Mouse (Mus musculus): ENCODE results near the gene Sh3bp1.
A peak's percentile ranks its signal among the peaks of the same experiment; 100 is the strongest.

The Sh3bp1 gene

DNA sequence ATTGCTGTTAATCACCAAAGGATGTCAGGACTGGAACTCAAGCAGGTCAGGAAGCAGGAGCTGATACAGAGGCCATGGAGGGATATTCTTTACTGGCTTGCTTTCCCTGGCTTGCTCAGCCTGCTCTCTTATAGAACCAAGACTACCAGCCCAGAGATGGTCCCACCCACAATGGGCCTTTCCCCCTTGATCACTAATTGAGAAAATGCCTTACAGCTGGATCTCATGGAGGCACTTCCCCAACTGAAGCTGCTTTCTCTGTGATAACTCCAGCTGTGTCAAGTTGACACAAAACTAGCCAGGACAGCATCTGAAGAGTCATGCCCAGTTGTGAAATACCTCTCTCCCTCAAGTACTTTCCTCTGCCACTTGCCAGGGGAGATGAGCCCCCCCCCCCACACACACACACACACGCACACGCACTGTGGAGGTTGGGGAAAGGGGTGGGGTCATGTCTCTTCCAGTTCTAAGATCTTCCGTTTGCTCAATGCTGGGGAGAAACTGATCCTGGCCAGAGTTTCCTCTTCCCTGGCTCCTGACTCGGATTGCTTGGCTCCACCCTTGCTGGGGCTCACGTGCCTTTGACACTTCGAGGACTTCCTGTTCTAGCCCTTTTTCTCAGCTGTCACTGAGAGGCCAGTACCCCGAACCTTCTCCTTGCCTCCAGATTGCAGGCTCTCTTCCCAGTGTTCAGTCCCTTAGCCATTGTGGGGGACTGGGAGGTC lies 20.6 kb upstream of the Sh3bp1 start:
- DNase-seq = peak in 1 of 2 experiments; percentile 27

DNA sequence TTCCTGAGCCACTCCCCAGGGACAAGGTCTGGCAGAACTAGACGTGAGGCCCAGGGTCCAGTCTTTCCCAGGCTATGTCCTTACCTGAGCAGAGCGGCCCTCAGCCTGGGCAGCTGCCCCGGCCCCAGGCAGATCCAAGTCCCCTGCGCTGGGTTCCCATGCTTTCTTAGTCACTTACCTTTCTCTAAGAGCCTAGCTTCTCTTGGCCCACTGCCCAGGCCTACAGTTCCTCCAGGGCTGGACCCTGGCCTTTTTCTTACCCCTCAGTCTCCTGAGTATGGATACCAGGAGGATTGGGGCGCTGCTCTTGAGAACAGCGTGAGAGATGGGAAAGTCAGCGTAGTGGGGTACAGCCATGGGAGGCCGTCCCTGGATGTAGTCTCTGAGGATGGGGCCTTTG lies 19.1 kb upstream of the Sh3bp1 start:
- DNase-seq = peak in 1 of 2 experiments; percentile 39

DNA sequence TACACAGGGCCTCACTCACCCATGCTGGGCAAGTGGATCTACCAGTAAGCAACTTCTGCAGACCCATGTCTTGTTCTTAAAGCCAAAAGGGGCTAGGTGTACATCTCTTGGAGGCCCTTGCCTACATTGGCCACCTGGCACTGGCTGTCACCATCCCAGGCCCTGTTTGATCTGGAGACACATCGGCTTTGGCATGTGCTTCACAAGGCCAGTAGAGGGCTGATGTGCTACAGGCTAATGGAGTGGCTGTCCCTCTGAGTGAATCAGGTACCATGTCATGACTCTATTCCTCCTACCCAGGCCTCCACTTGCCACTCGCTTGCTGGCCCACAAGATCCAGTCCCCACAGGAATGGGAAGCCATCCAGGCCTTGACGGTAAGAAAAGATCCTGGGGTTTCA lies 17.7 kb upstream of the Sh3bp1 start:
- no peak for DNase-seq

DNA sequence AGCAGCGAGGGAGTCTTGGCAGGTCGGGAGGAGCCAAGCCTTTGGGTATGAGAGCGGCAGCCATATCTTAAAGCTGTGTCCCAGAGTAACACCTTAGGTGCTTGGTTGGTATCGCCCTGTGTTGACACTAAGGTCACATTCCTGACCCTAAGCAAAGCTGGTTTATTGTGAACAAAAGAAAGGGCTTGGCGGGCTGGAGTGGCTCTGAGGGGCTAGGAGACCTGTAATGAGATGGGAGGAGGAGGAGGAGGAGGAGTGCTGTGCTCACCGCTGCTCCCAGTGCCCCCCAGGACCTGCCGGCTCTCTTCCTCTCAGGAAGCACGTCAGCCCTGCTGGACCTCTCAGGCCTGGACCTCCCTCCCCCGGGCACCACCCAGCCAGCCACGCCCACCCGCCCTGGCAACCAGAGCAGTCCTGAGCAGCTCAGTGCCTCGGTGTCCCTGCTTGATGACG lies 10.1 kb upstream of the Sh3bp1 start:
- DNase-seq = no peak

DNA sequence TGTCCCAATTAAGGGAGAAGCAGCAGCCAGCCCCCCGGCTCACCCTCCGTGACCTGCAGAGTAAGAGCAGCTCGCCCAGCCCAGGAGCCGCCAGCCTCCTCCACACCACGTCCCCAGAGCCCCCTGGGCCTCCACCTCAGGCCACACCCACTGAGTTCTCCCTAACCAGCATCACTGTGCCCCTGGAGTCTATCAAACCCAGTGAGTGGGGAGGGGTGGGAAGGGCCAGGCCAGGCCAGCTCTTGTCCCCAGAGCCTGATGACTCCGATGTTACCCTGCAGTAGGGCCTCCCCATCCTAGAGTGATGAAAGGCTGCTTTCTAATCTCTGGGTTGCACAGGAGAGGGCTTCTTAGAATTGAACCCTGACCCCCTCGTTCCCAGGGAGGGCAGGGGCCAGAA lies 7.1 kb upstream of the Sh3bp1 start:
- DNase-seq = no peak

DNA sequence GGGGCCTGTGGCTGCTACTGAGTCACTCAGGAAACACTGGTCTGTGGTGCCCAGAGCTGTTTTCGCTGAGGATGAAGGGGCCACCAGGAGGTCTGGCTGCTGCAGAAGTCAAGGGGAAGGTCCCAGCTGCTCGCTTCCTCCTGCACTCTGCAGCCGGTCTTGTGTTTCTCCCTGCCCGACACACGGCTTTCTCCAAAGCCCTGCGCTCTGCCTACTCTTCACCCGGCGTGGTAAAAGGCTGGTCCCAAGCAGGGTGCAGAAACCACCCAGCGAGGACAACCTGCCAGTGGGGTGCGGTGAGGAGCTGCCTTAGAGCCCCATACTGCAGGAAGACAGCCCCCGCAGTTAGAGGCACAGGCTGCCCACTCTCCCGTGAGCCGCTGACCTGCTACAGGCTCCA lies 4.8 kb upstream of the Sh3bp1 start:
- DNase-seq = no peak

DNA sequence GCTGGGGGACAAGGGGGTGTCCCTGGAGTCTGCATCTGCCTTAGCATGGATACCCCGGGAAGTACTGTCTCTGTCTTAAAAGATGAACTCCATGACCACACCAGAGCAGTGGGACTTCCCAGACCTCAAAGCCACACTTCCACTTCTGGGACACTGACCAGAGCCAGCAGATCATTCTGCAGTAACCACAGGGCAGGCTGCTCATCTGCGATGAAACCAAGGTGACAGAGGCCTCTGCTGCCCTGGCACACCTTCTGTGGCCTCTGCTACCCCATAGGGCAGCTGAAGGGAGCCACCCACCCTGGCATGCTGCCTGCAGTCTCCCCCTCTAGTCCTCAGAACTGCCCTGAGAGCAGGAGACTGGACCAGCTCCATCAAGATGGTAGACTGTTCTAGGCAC lies 3.8 kb upstream of the Sh3bp1 start:
- DNase-seq = no peak

DNA sequence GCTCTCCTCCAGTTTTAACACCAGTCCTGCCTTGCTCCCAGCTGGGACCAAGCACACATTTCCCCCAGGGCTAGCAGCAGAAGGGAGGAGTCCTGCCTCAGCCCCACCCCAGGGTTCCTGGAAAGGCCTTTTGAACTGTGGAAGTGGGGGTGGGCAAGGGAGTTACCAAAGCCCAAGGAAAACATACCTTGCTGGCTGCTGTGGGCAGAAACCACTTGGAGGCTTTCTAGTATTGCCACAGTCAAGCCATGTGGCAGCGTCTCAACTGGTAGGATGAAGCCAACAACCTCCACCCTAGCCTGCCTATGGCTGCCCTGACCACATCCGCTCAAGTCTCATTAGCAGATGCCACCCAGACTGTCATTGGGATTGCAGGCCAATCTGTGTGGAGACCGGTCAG lies 3.4 kb upstream of the Sh3bp1 start:
- DNase-seq = no peak

DNA sequence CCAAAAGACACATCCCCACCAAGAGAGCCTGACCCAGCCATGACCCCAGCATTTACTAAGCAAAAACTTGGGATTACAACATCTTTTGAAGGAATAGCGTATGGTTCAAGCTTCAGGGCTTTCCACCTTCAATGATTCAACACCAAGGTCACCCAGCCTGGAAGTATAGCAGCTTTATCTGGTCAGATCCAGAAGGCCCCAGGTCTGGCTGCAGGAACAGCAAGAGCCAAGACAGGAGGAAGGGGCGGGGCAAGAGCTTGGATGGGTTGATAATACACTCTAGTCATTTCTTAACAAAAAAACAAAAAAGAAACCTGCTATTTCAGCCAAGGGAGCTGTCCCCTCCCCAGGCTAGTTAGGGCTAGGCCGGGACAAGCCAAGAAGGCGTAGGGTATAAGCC lies 2.1 kb upstream of the Sh3bp1 start:
- no peak for DNase-seq

DNA sequence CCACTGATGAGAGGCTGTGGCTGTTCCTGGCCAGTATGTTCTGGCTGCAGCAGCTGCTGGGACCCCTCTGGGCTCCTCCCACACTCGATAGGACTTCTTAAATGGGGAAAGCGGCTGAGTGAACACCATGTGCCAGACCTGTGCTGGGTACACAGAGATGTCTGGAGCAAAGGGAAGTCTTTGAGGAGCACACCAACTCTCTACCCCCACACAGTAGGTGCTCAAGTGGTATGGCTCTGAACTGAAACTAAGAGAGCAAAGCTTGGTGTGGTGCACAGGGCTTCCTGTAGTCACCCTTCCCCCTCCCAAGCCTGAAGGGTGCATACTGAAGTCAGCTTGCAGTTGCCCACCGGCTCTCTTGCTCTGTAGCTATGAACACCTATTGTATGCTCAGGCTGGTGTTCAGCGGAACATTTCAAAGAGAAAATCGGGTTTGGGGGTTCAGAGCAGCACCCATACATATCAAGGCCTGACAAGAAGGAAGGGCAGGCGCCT lies 1.0 kb upstream of the Sh3bp1 start:
- DNase-seq = no peak

DNA sequence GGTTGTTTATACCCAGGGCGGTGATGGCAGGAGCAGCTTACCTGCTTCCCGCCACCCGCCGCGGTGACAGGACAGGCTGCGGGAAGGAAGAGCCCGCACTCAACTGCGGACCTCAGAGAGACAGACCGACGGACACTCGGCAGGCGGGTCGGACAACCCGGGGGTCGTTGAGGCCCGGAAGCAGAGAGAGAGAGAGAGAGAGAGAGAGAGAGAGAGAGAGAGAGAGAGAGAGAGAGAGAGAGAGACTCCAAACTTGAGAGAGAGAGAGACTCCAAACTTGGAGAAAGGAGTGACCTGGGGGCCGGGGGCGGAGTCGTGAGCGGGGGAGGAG lies 194 bp upstream of the Sh3bp1 start, which contains the start of gene Gm49510:
Gm49510 (plus strand) TSS at position 259 of the 331 bp plus-strand sequence.
- DNase-seq = no peak

DNA sequence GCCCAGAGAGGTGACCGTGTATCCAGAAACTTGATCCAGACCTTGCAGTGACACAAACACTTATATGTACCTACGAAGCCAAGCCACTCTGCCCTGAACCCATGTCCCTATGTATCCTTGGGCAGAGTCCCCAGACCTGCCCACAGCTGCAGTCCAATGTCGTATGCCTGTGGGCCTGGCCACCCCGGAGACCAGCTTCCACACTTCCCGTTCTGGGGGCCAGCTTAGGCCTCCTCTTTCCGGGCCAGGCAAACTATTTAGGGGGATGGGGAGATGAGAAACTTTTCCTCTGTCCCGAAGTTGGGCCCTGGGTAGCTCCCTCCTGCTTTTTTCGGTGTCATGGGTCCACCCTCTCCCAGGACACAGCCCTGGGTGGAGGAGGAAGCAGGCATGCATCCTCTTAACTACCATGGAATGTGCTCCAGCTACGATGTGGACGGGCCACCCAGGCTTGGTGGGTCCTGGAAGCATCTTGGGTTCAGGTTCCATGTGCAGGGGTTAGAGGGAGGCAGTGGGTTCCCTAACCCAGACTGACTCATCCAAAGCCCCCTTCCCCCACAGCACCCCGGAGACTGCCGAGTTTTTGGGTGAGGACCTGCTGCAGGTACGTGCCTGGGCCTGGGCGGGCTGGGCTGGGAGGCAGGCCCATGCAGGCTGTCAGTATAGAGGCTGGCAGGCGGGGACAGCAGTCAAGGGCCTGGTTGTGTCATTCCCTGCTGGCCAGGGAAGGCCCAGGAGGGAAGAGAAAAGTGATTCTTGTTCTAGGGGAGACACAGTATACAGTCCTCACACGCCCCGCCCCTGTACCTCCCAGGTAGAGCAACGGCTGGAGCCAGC lies 1.2 kb downstream of the Sh3bp1 start:
- DNase-seq = no peak

DNA sequence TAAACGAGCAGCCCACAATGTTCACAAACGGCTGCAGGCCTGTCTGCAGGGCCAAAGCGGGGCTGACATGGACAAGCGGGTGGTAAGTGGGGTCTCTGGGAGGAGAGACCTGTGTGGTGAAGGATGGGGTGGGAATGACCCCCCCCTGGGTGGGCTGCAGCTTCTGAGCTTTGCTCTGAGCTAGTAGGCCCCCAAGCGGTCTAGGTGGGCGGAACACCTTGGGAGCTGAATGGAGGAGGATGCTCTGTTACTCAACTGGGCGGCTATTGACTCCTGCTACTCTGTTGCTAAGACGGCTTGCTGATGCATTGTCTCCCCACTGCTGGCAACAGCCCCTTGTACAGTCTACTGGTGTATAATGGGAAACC lies 1.8 kb downstream of the Sh3bp1 start:
- no peak for DNase-seq

DNA sequence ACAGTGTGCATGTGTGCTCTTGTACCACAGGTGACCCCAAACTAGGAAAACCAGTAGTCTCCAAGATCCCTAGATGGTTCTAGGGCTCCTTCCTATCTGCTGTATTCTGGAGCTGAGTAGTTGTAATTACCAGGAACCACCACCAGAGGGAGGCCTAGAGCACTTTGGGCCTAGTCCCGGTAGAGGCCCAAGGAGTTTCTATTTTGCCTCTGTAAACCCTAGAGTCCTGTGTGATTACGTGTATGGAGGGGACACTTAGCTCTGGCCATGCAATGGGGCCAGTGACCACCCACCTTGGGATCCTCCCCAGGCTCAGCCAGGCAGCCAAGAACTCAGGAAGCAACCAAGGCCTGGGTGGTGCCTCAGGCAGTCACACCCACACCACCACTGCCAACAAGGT lies 3.7 kb downstream of the Sh3bp1 start:
- peak; percentile 74 to 88 for DNase-seq

DNA sequence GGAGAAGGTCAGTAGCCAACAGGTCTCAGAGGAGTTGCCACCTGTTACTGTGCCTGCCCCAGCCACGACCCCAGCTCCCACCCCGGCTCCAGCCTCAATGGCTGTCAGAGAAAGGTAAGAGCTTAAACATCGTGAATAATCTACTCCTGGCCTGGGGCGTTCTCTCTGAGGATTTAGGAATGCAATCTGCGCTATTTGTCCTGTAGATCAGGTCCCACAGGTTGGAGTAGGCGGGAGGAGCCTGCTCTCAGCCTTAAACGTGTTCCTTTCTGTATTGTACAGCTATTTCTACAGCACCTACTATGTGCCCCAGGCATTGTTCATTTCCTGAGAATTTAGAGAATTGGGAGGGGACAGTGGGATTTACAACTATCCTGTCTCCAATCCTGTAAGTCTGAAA lies 8.8 kb downstream of the Sh3bp1 start:
- DNase-seq = no peak

DNA sequence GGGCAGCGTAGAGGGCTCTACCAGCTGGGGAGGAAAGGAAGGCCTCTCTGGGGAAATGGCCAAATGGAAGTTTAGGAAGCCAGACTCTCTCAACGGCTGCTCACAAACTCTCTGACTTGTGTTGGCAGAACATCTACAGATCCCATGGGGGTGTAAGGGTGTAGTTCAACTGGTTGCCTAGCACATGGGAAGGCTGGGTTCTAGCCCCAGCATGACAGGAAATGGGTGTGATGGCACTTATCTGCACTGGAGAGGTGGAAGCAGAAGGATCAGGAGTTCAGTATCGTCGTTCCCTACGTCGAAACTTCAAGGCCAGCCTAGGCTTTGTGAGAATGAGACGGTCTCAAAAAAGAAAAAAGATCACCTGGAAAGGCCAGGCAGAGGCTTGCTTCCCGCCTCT lies 9.4 kb downstream of the Sh3bp1 start:
- no peak for DNase-seq

DNA sequence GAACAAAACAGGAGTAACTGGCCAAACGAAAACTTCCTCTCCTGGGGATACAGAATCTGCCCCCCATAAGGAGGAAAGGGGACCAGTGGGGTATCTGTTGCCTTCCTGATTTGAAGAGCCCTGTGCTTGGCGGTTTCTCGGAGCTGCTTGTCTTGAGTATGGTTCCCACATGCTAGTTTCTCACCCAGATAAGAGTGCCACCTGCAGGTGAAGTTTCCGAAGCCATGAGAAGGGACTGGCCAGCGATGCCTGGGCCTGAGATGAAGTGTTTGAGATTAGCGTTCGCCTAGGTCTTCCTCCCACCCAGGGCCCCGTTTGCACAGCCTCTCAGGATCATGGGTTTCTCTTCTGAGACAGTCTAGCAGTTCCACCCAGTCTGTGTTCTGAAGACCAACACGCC lies 12.5 kb downstream of the Sh3bp1 start:
- peak in 1 of 2 experiments; percentile 51 for DNase-seq

DNA sequence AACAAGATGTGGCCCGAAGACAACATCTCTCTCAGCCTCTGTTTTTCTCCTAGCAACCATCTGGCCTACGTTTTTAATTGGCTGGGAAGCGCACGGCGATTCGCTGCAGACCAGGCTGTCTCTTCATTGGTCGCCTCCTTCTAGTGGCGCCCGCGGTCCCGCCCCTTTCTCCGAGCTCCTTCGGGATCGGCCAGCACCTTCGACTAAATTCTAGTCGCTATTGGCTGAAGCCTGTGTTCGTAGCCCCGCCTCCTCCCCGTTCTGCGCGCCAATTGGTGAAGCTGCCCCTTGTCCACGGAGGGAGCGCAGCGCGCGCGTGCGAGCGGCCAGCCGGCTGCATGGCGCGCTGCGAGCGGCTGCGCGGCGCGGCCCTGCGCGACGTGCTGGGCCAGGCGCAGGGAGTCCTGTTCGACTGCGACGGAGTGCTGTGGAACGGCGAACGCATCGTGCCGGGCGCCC lies 14.1 kb downstream of the Sh3bp1 start, which contains the start of gene Pdxp:
Pdxp (plus strand) TSS at position 288 of the 459 bp plus-strand sequence.
- peak; percentile 90 to 92 for DNase-seq

DNA sequence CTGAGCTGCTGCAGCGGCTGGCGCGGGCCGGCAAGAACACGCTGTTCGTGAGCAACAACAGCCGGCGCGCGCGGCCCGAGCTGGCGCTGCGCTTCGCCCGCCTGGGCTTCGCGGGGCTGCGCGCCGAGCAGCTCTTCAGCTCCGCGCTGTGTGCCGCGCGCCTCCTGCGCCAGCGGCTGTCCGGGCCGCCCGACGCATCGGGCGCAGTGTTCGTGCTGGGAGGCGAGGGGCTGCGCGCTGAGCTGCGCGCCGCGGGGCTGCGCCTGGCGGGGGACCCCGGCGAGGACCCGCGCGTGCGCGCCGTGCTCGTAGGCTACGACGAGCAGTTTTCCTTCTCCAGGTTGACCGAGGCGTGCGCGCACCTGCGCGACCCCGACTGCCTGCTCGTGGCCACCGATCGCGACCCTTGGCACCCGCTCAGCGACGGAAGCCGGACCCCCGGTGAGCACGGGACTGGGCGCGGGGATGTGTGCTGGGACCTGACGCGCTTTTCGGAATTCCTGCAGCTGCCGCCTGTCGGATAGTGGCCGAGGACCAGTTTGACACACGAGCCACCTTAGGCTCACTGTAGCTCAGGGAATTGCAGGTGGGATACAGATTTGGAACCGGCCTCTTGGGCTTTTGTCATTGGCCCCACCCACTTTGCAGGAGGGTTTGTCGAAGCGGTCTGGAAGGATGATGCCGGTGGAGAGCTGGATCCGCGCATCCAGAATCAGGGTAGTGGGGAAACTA lies 14.7 kb downstream of the Sh3bp1 start:
- DNase-seq = no peak

DNA sequence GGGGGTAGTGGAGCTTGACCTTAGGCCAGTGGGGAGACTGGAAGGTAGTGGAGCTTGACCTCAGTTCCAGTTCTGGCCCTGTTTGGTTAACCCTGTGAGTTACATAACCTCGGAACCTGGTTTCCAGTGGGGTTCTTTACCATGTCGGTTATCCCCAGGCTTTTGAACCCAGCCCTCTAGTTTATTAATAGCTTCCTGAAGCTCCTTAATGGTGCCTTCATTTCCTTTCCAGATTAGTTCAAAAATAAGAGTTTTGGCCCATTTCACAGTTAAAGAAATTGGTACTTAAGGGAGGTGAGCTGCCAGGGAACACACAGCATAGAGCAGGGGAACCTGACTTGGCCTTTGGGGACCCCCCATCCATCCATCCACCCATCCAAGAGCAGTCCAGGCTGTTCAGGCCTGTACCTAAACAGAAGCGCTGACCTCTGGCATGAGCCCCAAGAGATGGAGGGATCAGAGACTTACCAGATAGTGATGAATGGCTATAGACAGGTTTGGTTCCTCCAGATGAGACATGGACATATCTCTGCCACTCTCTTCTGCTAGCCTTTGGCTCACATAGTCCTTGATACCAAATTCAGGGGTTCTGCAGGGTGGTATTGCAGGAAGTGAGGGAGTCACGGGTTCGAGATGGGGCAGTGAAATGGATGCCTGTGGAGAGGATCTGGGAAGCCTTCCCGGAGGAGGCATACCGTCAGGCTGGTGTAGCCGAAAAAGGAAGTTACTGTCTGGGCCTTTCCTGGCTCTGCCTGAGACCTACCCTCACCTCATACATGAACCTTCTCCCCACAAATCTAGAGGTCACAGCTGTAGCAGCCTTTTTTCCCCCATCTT lies 15.5 kb downstream of the Sh3bp1 start:
- no peak for DNase-seq

DNA sequence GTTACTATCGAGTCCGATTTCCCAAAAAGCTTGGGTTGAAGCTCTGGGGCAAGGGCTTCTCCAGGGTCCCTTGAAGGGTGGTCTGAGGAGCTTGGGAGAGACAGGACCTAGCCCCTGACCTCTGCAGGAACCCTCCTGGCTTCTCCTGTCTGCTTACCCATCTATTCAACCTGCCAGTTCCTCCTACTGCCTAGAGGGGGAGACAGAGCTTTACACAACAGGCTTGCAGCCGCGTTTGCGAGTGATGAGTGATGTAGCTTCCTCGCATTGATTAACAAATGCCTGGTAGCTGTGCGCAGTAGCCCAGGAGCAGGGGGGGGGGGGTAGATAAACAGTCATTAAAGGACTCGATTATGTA lies 16.1 kb downstream of the Sh3bp1 start:
- DNase-seq = peak; percentile 69 to 75

DNA sequence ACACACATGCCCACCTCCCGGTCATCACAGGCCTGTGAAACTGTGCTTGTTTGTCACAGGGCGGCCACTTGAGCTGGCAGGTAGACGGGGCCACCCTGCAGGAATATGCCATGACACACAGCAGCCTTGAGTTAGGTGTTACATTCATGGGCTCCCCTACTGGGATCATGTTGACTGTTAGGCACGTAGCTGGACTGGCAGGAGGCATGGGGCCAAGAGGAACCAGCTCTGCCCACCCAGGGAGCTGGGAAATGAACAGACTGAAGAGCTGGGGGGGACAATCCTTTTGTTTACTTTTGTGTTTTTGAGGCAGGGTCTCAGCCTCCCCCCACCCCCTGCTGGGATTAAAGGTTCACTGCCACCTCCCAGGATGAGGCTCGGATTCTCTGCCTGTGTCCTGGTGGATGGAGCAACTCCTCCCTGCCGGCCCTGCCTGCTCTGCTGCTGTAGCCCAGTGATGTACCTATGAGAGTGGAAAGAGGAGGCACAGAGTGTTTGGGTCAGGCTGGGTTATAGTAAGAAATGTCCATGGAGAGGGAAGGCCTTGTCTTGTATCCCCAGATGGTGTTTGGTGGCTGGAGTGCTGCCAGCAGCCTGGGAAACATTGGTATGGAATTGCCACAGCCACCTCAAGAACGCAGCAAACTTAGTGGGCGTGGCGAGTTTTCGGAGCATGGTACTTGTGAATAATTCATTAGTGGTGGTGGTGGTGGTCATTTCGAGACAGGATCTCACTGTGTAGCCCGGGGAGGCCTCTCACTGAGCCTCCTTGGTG lies 16.7 kb downstream of the Sh3bp1 start:
- no peak for DNase-seq

Data from kidney, adult 8-10 months (tissue).